Mouse (Mus musculus) macrophage (primary cell): ENCODE measurements around the gene Dna2. TPM values are rescaled to one million over a fixed set of nuclear protein-coding genes. Genes with fewer than 3 reads are reported as not detected.
"Not testable (repeated sequence)": the region's sequence is repeated elsewhere in the genome, so short reads cannot be mapped to it uniquely, and the experiment has no call there.

Experiments
- H3K27ac ChIP-seq: fragments of 350-480 bp; formaldehyde crosslinking; 2 replicates; pipeline ENCODE4 v1.9.0; 2021
- H3K36me3 ChIP-seq: fragments of 350-480 bp; formaldehyde crosslinking; 2 replicates; pipeline ENCODE4 v1.9.0; 2021; ENCODE audit errors: inconsistent target
- H3K4me3 ChIP-seq: fragments of 350-480 bp; formaldehyde crosslinking; 2 replicates; pipeline ENCODE4 v1.9.0; 2021; ENCODE audit errors: inconsistent target
- H3K79me2 ChIP-seq: fragments of 350-480 bp; formaldehyde crosslinking; 2 replicates; pipeline ENCODE4 v1.9.0; 2021; ENCODE audit errors: inconsistent target
- WGBS: methylation state at CpG from one replicate; pipeline ENCODE4 v1.1.7; 2026; ENCODE audit warnings: inconsistent platforms; ENCODE audit not compliant: missing documents; 5-methylcytosine and 5-hydroxymethylcytosine counted together
- polyA plus RNA-seq: library from polyadenylated mRNA; stranded (reverse); fragments of 250-400 nt; gene quantifications from 3 replicates; pipeline ENCODE4 v1.2.4, GENCODE M21; 2018; ENCODE audit warnings: inconsistent platforms
- total RNA-seq, 78 experiments: library from RNA; depleted of rRNA; stranded (reverse); fragments of 250-400 nt; gene quantifications; 1 replicate in 9 of 78; 2 replicates in 24 of 78; 3 replicates in 43 of 78; 4 replicates in 2 of 78; pipeline ENCODE4 v1.2.4; 2018; ENCODE audit warnings: inconsistent platforms in 56 of 78

Gene Dna2
- 10 to 100 TPM in 17 of 26 experiments, 1 to 10 TPM in 9; 1.8 to 46.4 (median 16.0) TPM for total RNA-seq (2018; cell fraction: chromatin; rRNA removed)
- 1 to 10 TPM in 25 of 26 experiments, under 1 TPM in 1; 0.62 to 6.4 (median 3.5) TPM for total RNA-seq (2018; cell fraction: cytosol; rRNA removed)
- total RNA-seq (2018; cell fraction: nucleus; rRNA removed): 10 to 100 TPM in 13 of 26 experiments, 1 to 10 TPM in 13; 2.1 to 41.7 (median 9.8) TPM
- 5.2 to 7.5 TPM (median 5.8 TPM) in 3 replicates for polyA plus RNA-seq

GRCm38 (mm10) chr10:62946738-62947471 is at the start of gene Dna2:
Dna2 (plus strand) TSS chr10:62947026.
- H3K4me3 ChIP-seq: peak within 1 kb of the TSS; percentile 52
- peak within 1 kb of the TSS; percentile 64 for H3K27ac ChIP-seq
- under 1% methylated on average over 67 of the region's 68 CpGs for WGBS
- H3K36me3 ChIP-seq: no peaks in the 10 kb centered on the region
- H3K79me2 ChIP-seq: no peaks in the 10 kb centered on the region

- 100% methylated on average over 1 of the region's 3 CpGs for WGBS
Observed at GRCm38 (mm10) chr10:62897437-62897836, 49.4 kb upstream of the Dna2 start.

GRCm38 (mm10) chr10:62898061-62898460 is 48.8 kb upstream of the Dna2 start:
- H3K36me3 ChIP-seq: no peaks in the 10 kb centered on the region
- H3K79me2 ChIP-seq: no peaks in the 10 kb centered on the region
- no peak overlapping the region for H3K4me3 ChIP-seq
- no peak overlapping the region for H3K27ac ChIP-seq
- 75% methylated on average over 2 of the region's 2 CpGs for WGBS

More at GRCm38 (mm10) chr10:62897437-62897836, 49.4 kb upstream of the Dna2 start:
- no peaks in the 10 kb centered on the region for H3K36me3 ChIP-seq
- H3K27ac ChIP-seq: no peak overlapping the region
- H3K4me3 ChIP-seq: no peak overlapping the region
- no peaks in the 10 kb centered on the region for H3K79me2 ChIP-seq

- no peaks in the 10 kb centered on the region for H3K79me2 ChIP-seq
- 96% methylated on average over 4 of the region's 4 CpGs for WGBS
- no peak overlapping the region for H3K27ac ChIP-seq
- no peak overlapping the region for H3K4me3 ChIP-seq
- H3K36me3 ChIP-seq: no peaks in the 10 kb centered on the region
Observed at GRCm38 (mm10) chr10:62900144-62900543, 46.7 kb upstream of the Dna2 start.

GRCm38 (mm10) chr10:62901826-62902225 is 45.0 kb upstream of the Dna2 start:
- Histone ChIP-seq H3K79me2 (no peaks in the 10 kb centered on the region), H3K27ac (no peak overlapping the region), H3K36me3 (no peaks in the 10 kb centered on the region), H3K4me3 (no peak overlapping the region)
- 85% methylated on average over 7 of the region's 8 CpGs for WGBS

- Histone ChIP-seq H3K79me2 (no peaks in the 10 kb centered on the region), H3K27ac (no peak overlapping the region), H3K36me3 (no peaks in the 10 kb centered on the region), H3K4me3 (no peak overlapping the region)
- 67% methylated on average over 1 of the region's 1 CpGs for WGBS
Observed at GRCm38 (mm10) chr10:62902829-62903228, 44.0 kb upstream of the Dna2 start.

GRCm38 (mm10) chr10:62906336-62906735 is 40.5 kb upstream of the Dna2 start:
- WGBS: 92% methylated on average over 7 of the region's 7 CpGs
- no peaks in the 10 kb centered on the region for H3K36me3 ChIP-seq
- H3K79me2 ChIP-seq: no peaks in the 10 kb centered on the region
- H3K4me3 ChIP-seq: no peak overlapping the region
- H3K27ac ChIP-seq: no peak overlapping the region

- not testable (repeated sequence) for H3K79me2 ChIP-seq, H3K27ac ChIP-seq, H3K36me3 ChIP-seq, H3K4me3 ChIP-seq
- no CpG with 5 or more reads among the region's 1 CpGs for WGBS
Observed at GRCm38 (mm10) chr10:62908896-62909295, 37.9 kb upstream of the Dna2 start, which contains the start of gene Tet1. Tet1 (minus strand) TSS chr10:62908996.

- H3K79me2 ChIP-seq: no peaks in the 10 kb centered on the region
- WGBS: 30% methylated on average over 2 of the region's 2 CpGs
- no peak overlapping the region for H3K27ac ChIP-seq
Observed at GRCm38 (mm10) chr10:62911120-62911519, 35.7 kb upstream of the Dna2 start.

GRCm38 (mm10) chr10:62918985-62919384 is 27.8 kb upstream of the Dna2 start:
- Histone ChIP-seq H3K4me3 (no peak overlapping the region), H3K79me2 (peaks cover 31% of the 10 kb centered on the region; the same call in 1 of the 2 replicates), H3K36me3 (no peaks in the 10 kb centered on the region), H3K27ac (no peak overlapping the region)
- 70% methylated on average over 3 of the region's 3 CpGs for WGBS

More at GRCm38 (mm10) chr10:62911120-62911519, 35.7 kb upstream of the Dna2 start:
- H3K4me3 ChIP-seq: no peak overlapping the region
- H3K36me3 ChIP-seq: no peaks in the 10 kb centered on the region

GRCm38 (mm10) chr10:62919925-62920765 is 26.7 kb upstream of the Dna2 start, which contains the start of gene Slc25a16:
Slc25a16 (plus strand) TSS chr10:62920633.
- Histone ChIP-seq H3K27ac (peak within 1 kb of the TSS; percentile 56), H3K36me3 (no peaks in the 10 kb centered on the region), H3K4me3 (peak within 1 kb of the TSS; percentile 79), H3K79me2 (peaks cover 34% of the 10 kb centered on the region; the same call in 1 of the 2 replicates)
- 4% methylated on average over 50 of the region's 50 CpGs for WGBS

GRCm38 (mm10) chr10:62920766-62921156 is 26.1 kb upstream of the Dna2 start:
- Histone ChIP-seq H3K4me3 (peak overlapping the region; percentile 70), H3K79me2 (peaks cover 34% of the 10 kb centered on the region; the same call in 1 of the 2 replicates), H3K27ac (peak overlapping the region; percentile 10; the same call in 1 of the 2 replicates), H3K36me3 (no peaks in the 10 kb centered on the region)
- WGBS: under 1% methylated on average over 29 of the region's 29 CpGs

- H3K4me3 ChIP-seq: no peak overlapping the region
- WGBS: 92% methylated on average over 4 of the region's 4 CpGs
- H3K79me2 ChIP-seq: peaks cover 34% of the 10 kb centered on the region; the same call in 1 of the 2 replicates
- peaks cover 7% of the 10 kb centered on the region; the same call in 1 of the 2 replicates for H3K36me3 ChIP-seq
- no peak overlapping the region for H3K27ac ChIP-seq
Observed at GRCm38 (mm10) chr10:62924096-62924635, 22.7 kb upstream of the Dna2 start.

- Histone ChIP-seq H3K79me2 (no peaks in the 10 kb centered on the region), H3K4me3 (no peak overlapping the region), H3K27ac (no peak overlapping the region), H3K36me3 (peaks cover 24% of the 10 kb centered on the region; the same call in 1 of the 2 replicates)
- WGBS: 100% methylated on average over 1 of the region's 1 CpGs
Observed at GRCm38 (mm10) chr10:62932381-62932780, 14.4 kb upstream of the Dna2 start.
